Mouse (Mus musculus) cerebellum, postnatal 14 days (tissue): ENCODE data around the gene Med8.

Experiments
- DNase-seq, 2 experiments: peaks; one replicate each; pipeline ENCODE4 v3.0.0; 2021; ENCODE audit warnings: mixed read lengths in 2 of 2

The Med8 gene

DNA sequence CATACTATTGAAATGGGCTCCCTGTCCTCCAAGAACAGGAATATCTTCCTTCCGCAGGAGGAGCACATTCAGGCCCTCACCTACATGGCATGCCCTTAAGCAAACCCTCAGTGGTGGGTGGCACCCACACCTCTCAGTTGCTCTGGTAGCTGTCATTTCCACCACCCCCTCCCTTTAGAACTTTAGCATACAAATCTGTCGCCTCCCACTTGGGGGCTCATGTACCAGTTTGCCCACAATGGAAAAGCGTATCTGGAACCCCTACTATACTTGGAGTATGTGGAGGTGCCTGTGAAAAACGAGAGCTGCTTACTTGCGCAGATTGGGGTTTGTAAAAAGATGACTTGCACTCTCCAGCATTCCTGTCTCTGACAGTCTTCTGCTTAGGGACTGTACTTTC, 7.2 kb downstream of the Med8 start:
- DNase-seq = no peak

DNA sequence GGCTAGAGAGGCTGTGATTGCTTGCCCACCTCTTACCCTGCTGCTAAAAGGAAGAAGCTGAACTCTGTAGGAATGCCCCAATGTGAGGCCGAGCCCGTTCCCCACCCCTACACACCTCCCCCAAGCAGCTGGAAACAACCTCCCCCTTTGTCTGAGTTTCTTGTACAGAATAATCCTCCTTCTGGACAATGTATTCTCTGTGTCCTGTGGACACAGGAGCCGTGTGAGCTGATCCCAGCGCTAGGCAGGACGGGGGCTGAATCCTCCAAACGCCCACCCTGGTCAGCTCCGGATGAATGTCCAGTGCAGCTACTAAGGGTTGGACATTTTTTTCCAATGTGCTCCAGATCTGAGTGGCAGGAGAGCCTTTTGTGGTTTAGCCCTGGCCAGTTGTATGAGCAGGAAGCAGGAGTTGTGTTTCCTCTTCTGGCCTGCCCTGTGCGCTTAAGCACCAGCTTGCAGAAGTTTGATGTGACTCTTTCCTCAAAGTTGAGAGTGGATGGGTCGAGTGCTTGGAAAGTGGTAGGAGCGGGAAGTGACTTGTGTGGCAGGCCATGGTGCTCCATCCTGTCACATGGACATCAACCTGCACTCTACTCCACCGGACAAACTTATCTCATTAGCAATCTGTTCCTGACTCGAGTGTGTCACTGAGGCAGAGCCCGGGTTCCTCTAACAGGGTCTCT, 8.1 kb downstream of the Med8 start:
- no peak for DNase-seq

GRCm38 (mm10) chr4:118421384-118421783, 12.2 kb downstream of the Med8 start:
- DNase-seq = no peak

- no peak for DNase-seq
These were observed 15.5 kb downstream of the Med8 start for GRCm38 (mm10) chr4:118424541-118425160.

- DNase-seq = no peak
These were observed 16.2 kb downstream of the Med8 start for GRCm38 (mm10) chr4:118425374-118425773.

- DNase-seq = no peak
These were observed 18.3 kb downstream of the Med8 start for GRCm38 (mm10) chr4:118427415-118427767.

DNA sequence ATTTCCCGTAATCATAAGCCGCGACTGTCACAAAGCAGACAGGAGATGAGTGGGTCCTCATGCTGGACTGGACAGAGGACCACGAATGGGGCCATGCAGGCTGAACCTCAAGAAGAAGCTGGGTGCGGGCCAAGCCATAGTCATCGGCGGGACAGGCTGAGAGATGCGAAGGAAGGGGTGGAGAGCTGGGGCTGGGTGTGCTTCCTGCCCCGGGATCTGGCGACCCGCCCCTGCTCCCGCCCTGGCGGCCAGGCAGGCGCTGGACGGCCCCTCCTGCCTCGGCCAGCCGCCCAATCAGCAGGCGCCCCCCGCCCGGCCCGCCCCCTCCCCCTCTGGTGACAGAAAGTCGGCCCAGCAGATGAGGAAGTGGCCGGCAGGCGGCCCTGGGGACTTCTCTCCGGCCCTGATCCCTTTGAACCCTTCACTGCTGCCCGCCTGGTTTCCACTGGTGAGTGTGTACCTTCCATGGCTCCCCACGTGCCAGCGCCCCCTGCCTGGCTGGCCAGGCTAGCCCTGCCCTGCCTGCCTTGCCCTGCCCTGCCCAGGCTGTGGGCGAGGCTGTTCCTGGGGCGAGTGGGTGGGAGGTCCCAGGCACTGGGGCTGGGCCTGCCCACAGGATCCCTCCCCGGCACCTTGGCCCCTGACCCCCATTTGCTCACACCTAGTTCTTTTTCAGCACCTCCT, 18.8 kb downstream of the Med8 start, which contains the start of gene Elovl1:
Gene Elovl1 (plus strand): TSS at position 326 of the 684 bp plus-strand sequence.
- DNase-seq = peak; percentile 80 to 83

DNA sequence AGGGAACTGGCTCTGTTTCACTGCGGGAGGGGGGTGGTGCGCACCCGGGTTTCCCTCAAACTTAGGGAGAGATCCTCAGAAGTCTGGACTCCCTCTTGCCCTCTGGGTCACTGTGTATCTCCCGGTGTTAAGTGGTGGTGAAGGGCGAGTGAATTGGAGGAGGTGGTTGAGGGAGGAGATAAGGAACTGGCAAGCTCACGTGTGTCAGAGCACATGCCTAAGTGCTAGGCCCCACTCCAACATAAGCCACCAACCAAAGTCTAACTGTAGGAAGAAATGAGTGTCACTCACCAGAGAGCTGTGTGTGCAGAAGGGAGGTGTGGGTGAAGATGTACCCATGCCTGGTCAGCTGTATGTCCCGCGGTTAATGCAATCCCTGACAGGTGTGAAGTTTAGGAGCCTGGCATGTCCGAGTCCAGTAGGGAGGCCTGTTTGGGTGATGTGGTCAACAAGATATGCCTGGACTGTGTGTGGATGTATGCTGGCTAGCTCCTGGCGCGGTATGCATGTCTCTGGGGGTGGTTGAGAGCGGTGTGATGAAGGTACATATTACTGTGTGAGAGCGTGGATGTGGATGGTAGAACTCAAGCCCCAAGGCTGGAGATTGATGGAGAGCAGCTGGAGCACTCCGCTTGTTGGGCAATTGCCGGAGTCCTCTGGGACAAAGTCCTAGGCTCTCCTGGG, 19.5 kb downstream of the Med8 start:
- no peak for DNase-seq

DNA sequence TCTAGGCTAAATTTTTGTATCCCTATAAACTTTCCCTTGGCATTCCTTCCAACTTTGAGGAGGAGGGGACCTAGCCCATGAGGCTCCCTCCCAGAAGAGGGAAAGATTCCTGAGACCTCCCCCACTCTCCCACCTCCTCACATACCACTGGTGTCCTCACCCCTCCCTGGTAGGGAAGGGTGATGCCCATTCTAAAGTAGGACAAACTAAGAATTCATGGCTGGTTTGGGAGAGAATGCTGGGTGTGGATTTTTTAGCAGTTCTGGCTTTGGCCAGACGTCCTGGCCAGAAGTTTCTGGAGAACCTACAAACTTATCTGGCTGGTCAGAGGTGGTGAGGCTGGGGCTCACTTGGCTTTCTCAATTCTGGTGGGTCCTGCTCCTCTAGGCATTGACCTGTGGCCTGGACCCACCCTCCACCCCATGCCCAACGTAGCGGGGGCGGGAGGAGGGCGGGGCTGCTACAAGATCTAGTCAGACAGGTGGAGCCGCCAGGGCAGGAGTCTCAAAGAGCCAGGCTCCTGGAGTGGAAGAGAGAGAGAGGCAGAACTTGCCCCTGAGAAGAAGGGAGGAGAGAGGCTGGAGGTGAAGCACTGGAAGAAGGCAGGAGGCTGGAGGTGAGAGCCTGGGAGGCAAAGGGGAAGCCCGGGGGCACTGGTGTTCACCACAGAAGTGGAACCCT, 20.2 kb downstream of the Med8 start:
- DNase-seq = no peak

DNA sequence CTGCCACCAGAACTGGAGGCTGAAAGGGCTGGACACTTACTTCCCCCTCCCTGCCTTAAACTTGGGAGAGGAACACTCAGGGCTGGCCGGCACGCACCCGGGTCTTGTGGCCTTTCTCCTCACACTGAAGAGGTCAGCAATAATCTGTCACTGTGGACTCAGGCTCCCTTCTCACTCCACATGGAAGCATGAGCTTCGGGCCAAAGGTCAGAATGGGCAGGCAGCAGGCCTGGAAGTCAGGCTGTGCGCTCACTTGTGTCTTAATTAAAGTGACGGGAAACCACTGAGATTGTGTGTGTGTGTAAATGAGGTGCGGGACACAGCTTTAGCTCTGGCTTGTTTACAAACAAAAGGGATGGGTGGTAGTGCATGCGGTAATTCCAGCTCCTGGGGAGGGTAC, 23.2 kb downstream of the Med8 start:
- DNase-seq = no peak

- DNase-seq = peak; percentile 91
These were observed 27.9 kb downstream of the Med8 start, which contains the start of gene Cdc20 for GRCm38 (mm10) chr4:118436820-118437603. TSS of gene Cdc20 (minus strand) at chr4:118437352.

- DNase-seq = peak; percentile 22 to 28
These were observed 28.7 kb downstream of the Med8 start for GRCm38 (mm10) chr4:118437829-118438253.

DNA sequence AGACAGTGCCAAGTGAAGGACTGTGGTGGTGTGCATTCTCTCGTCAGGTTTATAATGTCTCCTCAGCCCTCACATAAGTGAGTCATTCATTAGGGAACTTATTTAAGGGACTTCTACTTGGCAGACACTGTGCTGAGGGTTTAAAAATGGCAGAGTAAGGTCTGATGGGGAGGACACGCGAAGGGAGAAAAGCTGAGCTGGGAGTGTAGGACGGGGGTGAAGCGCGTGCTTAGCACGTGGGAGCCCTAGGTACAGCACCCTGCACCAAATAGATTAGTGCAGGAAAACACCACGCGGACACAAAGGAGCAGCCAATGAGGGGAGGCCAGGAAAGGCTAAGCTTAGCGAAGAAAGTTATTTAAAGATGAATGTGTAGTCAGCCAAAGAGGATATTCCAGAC, 36.0 kb downstream of the Med8 start:
- DNase-seq = no peak

GRCm38 (mm10) chr4:118445781-118446414, 36.8 kb downstream of the Med8 start:
- DNase-seq = peak; percentile 42 to 44

DNA sequence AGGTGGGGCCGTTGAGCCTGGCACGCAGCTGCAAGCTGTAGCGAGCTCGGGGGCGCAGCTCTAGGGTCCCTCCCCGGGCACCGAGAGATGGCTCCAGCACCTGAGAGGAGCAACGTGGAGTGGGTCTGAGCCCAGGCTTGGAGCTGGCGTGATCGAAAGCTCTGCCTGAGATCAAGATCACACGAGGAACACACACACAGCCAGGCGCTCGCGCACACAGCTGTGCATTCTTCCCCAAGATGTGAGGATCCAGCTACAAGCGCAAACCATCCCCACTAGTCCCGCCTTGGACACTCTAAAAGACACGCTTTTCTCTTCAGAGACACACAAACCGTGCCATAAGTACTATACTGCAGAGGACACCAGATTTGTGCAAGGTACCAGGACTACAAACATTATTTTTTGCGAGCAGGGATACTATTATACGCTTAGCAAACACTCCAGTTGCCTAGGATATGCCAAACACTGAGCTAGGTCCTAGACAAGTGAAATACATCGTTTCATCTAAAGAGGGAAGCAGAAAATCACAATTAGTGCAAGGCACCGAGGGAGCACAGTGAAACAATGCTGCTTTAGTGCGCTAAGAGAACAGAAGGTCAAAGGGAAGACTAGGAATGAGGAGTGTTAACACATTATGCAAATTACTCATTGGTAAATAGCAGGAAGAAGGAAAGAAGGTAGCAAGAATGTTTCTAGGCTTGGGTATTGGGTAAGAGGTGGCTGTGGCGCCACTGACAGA, 37.4 kb downstream of the Med8 start:
- no peak for DNase-seq

DNA sequence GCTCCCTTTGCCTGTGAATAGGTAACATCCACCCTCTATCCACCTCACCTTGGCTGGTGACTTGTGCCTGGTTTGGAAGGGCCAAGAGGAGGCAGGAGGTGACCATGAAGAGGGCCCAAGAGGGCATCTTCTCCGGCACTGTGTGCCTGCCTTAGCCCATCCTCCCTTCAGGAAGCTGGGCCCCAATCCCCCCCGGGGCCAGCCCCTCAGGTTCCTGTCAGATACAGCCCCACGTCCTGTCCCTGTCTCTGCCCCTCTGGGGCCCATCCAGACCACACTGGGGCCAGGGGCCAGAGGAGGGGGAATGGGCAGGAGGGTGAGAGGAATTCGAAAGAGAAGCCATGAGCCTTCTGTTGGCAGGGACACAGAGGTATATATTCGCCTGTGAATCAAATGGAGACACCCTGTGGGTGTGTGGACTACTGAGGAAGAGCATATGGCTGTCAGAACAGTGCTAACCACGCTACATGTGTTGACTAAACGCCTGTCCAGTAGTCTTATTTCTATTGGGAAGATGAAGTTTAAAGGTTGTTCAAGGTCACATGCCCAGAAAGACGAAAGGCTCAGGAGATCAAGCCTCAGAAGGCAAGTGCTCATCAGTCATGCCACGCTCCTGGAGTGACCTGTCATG, 48.3 kb downstream of the Med8 start, which contains the start of gene Mpl:
Gene Mpl (minus strand): TSS at position 169 of the 631 bp plus-strand sequence.
- DNase-seq = no peak

- DNase-seq = no peak
These were observed 55.8 kb downstream of the Med8 start for GRCm38 (mm10) chr4:118464956-118465355.
